Mouse (Mus musculus) heart, embryonic 15.5 days (tissue): ENCODE data around the gene Lgi1. TPM values are rescaled to one million over a fixed set of nuclear protein-coding genes. Genes with fewer than 3 reads are reported as not detected.

Source experiments
- ATAC-seq: fragments of 200-750 bp; cut with Nextera tagmentation; replicated peaks from 2 replicates; pipeline ENCODE4 v1.8.0; 2017; ENCODE audit warnings: low read depth, moderate TSS enrichment; ENCODE audit not compliant: insufficient number of reproducible peaks, insufficient read depth, low FRiP score
- H3K27ac ChIP-seq: fragments of 300-500 bp; sonication (generic); 2 replicates; pipeline ENCODE4 v1.5.1; 2015; ENCODE audit warnings: mild to moderate bottlenecking, inconsistent platforms
- H3K27me3 ChIP-seq: fragments of 300-500 bp; sonication (generic); 2 replicates; pipeline ENCODE4 v1.6.1; 2015; ENCODE audit warnings: inconsistent platforms
- H3K36me3 ChIP-seq: fragments of 300-500 bp; sonication (generic); 2 replicates; pipeline ENCODE4 v1.6.1; 2015; ENCODE audit warnings: mild to moderate bottlenecking, inconsistent platforms
- H3K4me1 ChIP-seq: fragments of 300-500 bp; sonication (generic); replicated peaks from 2 replicates; pipeline ENCODE4 v1.6.1; 2015; ENCODE audit warnings: inconsistent platforms
- H3K4me2 ChIP-seq: fragments of 300-500 bp; sonication (generic); 2 replicates; pipeline ENCODE4 v1.6.1; 2015; ENCODE audit warnings: inconsistent platforms, mild to moderate bottlenecking, moderate library complexity
- H3K4me3 ChIP-seq: fragments of 300-500 bp; sonication (generic); 2 replicates; pipeline ENCODE4 v1.5.1; 2015; ENCODE audit warnings: mild to moderate bottlenecking, inconsistent platforms
- H3K9ac ChIP-seq: fragments of 300-500 bp; sonication (generic); 2 replicates; pipeline ENCODE4 v1.6.1; 2015; ENCODE audit warnings: mild to moderate bottlenecking, inconsistent platforms
- H3K9me3 ChIP-seq: fragments of 300-500 bp; sonication (generic); replicated peaks from 2 replicates; pipeline ENCODE4 v1.6.1; 2016; ENCODE audit warnings: inconsistent platforms
- WGBS: fragments of 180-500 bp; shearing (Covaris S2); methylation state at CpG from one replicate; pipeline ENCODE4 v1.1.7; 2015; ENCODE audit warnings: mixed read lengths; 5-methylcytosine and 5-hydroxymethylcytosine counted together
- polyA plus RNA-seq: library from polyadenylated mRNA; unstranded; fragments of >200 nt; fragmentation: Nextera tagmentation; extraction: Ambion mirVana; gene quantifications from 2 replicates; pipeline ENCODE4 v1.2.1, GENCODE M21; 2015

The Lgi1 gene
- polyA plus RNA-seq, 1 experiment from 2014 or later = 0.29 TPM

DNA sequence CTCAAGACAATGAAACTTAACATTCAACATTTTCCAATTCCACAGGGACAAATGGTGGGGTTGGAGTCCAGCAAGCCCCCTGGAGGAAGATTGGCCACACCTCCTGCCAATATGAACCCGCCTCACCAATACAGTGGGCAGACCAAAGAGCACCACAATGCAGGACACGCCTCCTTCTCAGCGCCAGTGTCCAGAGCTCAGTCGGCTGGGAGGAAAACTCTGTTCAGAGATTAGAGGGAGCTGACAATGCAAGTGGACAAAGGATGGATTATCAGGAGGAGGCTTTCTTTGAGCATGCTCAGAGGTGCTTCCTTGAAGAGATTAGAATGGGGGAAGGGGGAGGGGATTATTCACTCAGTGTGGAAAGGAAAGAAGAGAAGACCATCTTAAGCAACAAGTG is 62.7 kb downstream of the Lgi1 start:
- 56% methylated on average over 4 of the region's 4 CpGs for whole genome bisulfite sequencing
- Histone ChIP-seq H3K36me3 (no peaks in the 10 kb centered on the region), H3K4me1 (no peaks in the 10 kb centered on the region), H3K9ac (no peak overlapping the region), H3K27ac (no peak overlapping the region), H3K4me2 (no peak overlapping the region), H3K4me3 (no peak overlapping the region), H3K27me3 (no peaks in the 10 kb centered on the region), H3K9me3 (no peaks in the 10 kb centered on the region)
- no peak for ATAC-seq

DNA sequence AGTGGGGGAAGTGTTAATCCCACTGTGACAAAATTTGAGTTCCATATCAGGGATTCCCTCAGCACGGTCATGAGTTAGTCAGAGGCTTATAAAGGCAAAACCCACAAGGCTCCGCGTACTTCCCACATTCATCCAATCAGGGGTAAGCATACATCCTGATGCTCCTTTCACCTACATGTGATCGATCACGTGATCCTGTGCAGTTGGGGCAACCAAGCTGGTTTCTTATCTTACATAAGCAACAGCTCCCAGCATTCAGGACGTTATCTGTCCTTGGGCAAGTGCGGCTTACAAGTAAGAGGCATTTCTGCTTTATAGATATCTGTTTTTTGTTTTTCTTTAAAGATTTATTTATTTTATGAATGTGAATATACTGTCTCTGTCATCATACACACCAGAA is 63.7 kb downstream of the Lgi1 start:
- Histone ChIP-seq H3K4me3 (no peak overlapping the region), H3K27me3 (no peaks in the 10 kb centered on the region), H3K9me3 (no peaks in the 10 kb centered on the region), H3K36me3 (no peaks in the 10 kb centered on the region), H3K4me1 (no peaks in the 10 kb centered on the region), H3K9ac (no peak overlapping the region), H3K4me2 (no peak overlapping the region), H3K27ac (no peak overlapping the region)
- ATAC-seq = no peak
- 69% methylated on average over 7 of the region's 7 CpGs for WGBS

DNA sequence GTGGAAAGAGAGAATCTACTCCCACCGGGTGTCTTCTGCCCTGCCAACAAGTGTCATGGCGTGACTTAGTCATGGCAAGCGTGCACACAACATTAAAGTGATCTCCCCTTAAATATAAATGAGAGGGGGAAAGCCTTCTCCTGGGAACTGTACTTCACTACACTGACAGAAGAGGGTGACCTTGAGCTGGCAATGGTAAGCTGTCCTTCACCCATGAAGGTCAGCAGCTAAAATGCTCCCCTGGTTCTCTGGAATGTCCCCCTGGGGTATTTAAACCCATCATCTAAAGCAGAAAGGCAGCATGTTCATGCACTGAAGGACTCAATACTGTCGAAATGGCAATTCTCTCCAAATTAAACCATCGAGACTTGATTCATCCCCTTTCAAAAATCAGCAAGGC is 64.9 kb downstream of the Lgi1 start:
- Histone ChIP-seq H3K4me1 (no peaks in the 10 kb centered on the region), H3K4me2 (no peak overlapping the region), H3K9ac (no peak overlapping the region), H3K27me3 (no peaks in the 10 kb centered on the region), H3K27ac (no peak overlapping the region), H3K36me3 (no peaks in the 10 kb centered on the region), H3K9me3 (no peaks in the 10 kb centered on the region), H3K4me3 (no peak overlapping the region)
- ATAC-seq = no peak
- 86% methylated on average over 5 of the region's 5 CpGs for WGBS

DNA sequence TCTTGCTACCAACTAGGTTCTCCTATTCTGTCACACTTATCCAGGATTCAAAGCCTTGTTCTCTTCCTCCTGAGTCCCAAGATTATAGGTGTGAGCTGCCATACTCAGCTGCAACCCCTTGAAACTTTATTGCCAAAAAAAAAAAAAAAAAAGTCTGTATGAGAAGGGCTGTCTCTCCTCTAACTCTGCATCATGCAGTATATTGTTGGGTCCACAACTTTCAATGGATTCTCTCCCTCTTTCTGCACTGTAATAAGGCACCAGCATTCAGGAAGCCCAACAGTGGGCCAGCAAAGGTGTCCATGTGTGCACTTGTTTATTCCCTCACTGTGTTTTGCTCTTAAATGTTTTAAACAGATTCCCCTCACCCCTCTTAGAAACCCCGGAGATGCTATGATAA is 66.7 kb downstream of the Lgi1 start:
- WGBS = 82% methylated on average over 1 of the region's 1 CpGs
- no peak overlapping the region for H3K9ac ChIP-seq
- no peak for ATAC-seq
- no peak overlapping the region for H3K4me3 ChIP-seq
- no peak overlapping the region for H3K27ac ChIP-seq
- no peak overlapping the region for H3K4me2 ChIP-seq
- no peaks in the 10 kb centered on the region for H3K9me3 ChIP-seq
- H3K27me3 ChIP-seq = no peaks in the 10 kb centered on the region
- no peaks in the 10 kb centered on the region for H3K4me1 ChIP-seq
- H3K36me3 ChIP-seq = no peaks in the 10 kb centered on the region

DNA sequence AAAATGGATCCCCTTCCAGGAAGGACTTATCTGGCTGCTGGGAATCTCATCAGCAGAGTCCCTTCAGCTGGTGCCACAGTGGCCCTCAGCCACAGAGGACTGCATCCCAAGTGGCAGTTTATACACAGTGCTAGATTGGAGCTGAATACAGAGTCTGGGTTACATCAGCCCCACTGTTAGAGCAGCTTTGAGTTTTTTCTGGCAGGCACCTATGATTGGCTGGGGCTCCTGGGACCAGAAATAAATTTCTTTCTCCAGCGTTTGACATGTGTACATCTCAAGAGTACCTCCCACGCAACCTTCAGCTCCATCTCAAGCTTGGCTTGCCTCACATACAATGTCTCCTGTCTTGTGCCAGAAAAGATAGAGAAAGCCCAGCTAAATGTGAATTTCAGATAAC is 67.9 kb downstream of the Lgi1 start:
- peak; percentile 58; the same call in 1 of the 2 replicates for ATAC-seq

DNA sequence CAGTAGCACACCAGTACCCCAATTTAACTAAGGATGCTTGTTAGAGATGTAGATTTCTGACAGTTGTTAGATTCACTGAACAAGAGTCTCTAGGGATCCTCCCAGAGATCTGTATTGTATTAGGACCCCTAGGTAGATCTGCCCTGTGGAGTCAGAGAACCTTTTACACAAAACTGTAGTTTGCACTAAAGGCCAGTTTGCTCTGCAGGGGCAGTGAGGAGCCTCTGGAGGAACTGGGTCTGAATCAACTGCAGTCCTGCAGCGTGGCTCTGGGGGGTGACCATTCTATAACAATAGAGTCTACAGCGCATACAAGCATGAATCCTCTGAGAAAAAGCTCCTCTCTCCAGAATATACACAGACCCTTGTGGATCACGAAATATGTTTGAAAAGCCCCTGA is 68.5 kb downstream of the Lgi1 start:
- Histone ChIP-seq H3K4me3 (no peak overlapping the region), H3K4me2 (no peak overlapping the region), H3K36me3 (no peaks in the 10 kb centered on the region), H3K27ac (no peak overlapping the region), H3K9me3 (no peaks in the 10 kb centered on the region), H3K4me1 (no peaks in the 10 kb centered on the region), H3K9ac (no peak overlapping the region), H3K27me3 (no peaks in the 10 kb centered on the region)
- WGBS = 78% methylated on average over 3 of the region's 3 CpGs
- ATAC-seq = no peak

More for the DNA sequence above, 67.9 kb downstream of the Lgi1 start:
- no peak overlapping the region for H3K4me3 ChIP-seq
- no peaks in the 10 kb centered on the region for H3K4me1 ChIP-seq
- H3K27ac ChIP-seq = no peak overlapping the region
- H3K9ac ChIP-seq = no peak overlapping the region
- no peaks in the 10 kb centered on the region for H3K36me3 ChIP-seq
- 32% methylated on average over 2 of the region's 2 CpGs for WGBS
- H3K27me3 ChIP-seq = no peaks in the 10 kb centered on the region
- no peak overlapping the region for H3K4me2 ChIP-seq
- H3K9me3 ChIP-seq = no peaks in the 10 kb centered on the region

DNA sequence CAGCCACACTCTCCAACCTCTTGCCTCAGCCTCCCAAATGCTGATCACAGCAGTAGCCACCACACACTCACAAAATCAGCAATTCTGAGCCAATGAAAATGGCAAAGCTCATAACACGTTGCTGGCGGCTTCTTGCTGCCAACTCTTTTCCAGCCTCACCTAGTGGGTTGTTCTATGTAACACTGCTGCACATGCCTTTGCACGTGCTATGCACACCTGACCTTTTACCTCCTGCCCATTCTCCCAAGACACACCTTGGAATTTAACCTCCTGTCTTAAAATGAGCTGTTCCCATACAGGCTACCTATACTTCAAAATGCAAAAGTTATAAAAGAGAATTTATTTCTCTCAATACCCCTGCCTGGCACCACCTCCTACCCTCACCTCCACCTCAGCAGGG is 72.2 kb downstream of the Lgi1 start:
- no peaks in the 10 kb centered on the region for H3K36me3 ChIP-seq
- no peak overlapping the region for H3K27ac ChIP-seq
- H3K9ac ChIP-seq = no peak overlapping the region
- no peaks in the 10 kb centered on the region for H3K9me3 ChIP-seq
- H3K4me1 ChIP-seq = no peaks in the 10 kb centered on the region
- 68% methylated on average over 3 of the region's 3 CpGs for WGBS
- H3K4me2 ChIP-seq = no peak overlapping the region
- H3K27me3 ChIP-seq = no peaks in the 10 kb centered on the region
- ATAC-seq = no peak
- no peak overlapping the region for H3K4me3 ChIP-seq

DNA sequence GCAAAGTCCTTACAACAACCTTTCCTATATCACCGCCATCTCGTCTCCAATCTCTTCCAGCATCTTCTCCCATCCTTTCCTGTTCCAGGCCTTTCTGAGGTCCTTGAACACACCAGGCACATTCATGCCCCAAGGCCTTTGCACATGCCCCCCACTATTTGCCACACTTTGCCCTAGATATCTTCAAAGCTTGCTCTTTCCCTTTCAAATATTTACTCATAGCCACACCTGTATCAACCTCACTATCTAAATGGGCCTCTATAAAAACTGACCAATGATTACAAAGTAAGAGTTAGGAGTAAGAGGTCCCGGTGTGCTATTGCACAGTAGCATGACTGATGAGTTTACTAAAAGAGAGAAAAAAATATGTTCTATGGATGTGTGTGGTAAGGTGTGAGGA is 73.0 kb downstream of the Lgi1 start:
- no peaks in the 10 kb centered on the region for H3K36me3 ChIP-seq
- H3K27me3 ChIP-seq = no peaks in the 10 kb centered on the region
- 72% methylated on average over 3 of the region's 3 CpGs for WGBS
- no peaks in the 10 kb centered on the region for H3K4me1 ChIP-seq
- H3K9ac ChIP-seq = no peak overlapping the region
- no peak overlapping the region for H3K4me2 ChIP-seq
- no peak overlapping the region for H3K4me3 ChIP-seq
- no peak for ATAC-seq
- H3K9me3 ChIP-seq = no peaks in the 10 kb centered on the region
- no peak overlapping the region for H3K27ac ChIP-seq

DNA sequence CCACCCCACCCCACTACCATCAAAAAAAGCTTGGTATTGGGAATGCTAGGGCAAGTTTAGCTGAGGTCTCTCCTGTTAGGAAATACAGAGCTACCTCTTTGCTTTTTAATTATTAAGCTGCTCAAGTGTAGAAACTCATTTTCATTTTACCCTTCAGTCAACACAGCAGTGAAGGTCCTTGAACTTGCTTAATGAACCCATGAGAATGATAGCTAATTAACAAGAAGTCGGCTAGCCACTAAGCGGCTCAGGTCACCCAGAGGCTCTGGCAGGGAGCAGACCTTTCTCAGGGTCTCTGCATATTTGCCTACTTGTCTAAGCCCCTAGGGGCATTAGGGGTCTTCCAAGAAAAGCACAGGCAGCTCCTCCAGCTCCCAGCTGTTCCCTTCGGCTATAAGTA is 75.4 kb downstream of the Lgi1 start:
- Histone ChIP-seq H3K4me3 (no peak overlapping the region), H3K4me1 (no peaks in the 10 kb centered on the region), H3K9ac (no peak overlapping the region), H3K9me3 (no peaks in the 10 kb centered on the region), H3K27me3 (no peaks in the 10 kb centered on the region), H3K36me3 (no peaks in the 10 kb centered on the region), H3K4me2 (no peak overlapping the region), H3K27ac (no peak overlapping the region)
- no peak for ATAC-seq
- WGBS = 65% methylated on average over 3 of the region's 3 CpGs

DNA sequence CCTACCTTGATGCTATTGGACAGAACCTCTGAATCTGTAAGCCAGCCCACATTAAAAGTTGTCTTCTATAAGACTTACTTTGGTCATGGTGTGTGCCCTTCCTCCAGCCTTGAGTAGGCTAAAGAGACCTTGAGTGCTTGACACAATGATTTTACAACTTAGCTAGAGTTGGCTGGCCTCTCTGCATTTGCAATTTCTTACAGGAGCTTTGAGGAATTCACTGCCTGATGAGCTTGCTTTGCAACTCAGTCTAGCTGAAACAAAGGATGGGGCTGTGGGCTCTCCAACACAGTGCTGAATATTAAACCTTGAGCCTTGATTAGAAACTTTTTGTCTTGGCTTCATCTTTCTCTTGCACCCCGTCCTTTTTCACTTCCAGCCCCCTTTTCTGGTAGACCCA is 78.9 kb downstream of the Lgi1 start:
- Histone ChIP-seq H3K4me3 (no peak overlapping the region), H3K9me3 (peaks cover 3% of the 10 kb centered on the region; the same call in 1 of the 2 replicates), H3K27ac (no peak overlapping the region), H3K4me1 (no peaks in the 10 kb centered on the region), H3K4me2 (no peak overlapping the region), H3K9ac (no peak overlapping the region), H3K36me3 (no peaks in the 10 kb centered on the region), H3K27me3 (no peaks in the 10 kb centered on the region)
- 64% methylated on average over 1 of the region's 1 CpGs for WGBS
- no peak for ATAC-seq

DNA sequence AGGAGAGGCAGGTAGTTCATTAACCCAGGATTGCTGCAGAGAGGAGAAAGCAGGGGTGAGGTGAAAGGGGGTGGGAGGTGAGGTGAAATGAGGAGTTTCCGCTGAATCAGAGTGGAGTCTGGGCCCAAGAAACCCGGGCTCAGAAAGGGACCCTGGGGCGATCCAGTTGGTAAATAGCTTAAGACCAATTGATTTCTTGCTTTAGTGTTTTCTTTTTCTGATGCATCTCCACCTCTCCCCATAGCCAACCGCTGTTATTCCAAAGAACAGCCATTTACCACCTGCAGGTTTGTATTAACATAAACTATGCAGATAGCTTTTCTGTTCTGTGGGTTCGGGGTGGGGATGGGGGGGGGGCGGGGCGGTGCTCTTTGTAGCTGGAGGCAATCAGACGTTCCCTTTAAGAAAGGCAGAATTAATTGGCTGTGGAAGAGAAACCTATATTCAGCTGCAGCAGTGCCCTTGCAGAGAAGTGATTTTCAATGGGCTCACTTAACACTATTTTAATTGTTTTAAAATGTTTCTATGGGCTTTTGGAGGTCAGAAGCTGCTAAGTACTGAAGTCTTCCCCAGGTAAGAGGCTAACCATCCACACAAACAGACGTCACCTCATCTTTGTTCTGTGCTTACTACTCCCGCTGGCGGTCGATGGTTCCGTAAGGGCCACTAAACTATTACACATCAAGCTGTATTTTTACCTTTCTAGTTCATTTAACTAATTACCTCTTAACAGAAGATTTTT is 84.1 kb downstream of the Lgi1 start:
- Histone ChIP-seq H3K4me3 (no peak overlapping the region), H3K27ac (no peak overlapping the region), H3K27me3 (no peaks in the 10 kb centered on the region), H3K4me1 (no peaks in the 10 kb centered on the region), H3K4me2 (no peak overlapping the region), H3K9me3 (peaks cover 3% of the 10 kb centered on the region; the same call in 1 of the 2 replicates), H3K36me3 (no peaks in the 10 kb centered on the region), H3K9ac (no peak overlapping the region)
- ATAC-seq = no peak
- 32% methylated on average over 13 of the region's 13 CpGs for WGBS

DNA sequence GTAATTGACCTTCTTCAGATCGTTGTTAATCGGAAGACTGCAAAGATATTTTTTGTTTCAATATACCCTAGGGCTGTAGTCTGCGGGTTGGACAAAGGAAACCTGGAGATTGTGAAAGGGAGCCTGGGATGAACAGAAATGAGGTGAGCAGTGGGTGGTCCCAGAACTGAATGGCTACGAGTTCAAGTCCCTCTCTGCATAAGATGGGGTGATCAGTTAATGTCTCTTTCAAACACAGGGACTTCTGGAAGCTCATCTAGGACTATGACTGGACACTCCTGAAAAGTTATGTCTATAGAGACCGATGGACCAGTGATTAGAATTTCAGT is 84.6 kb downstream of the Lgi1 start:
- Histone ChIP-seq H3K4me2 (no peak overlapping the region), H3K9me3 (peaks cover 3% of the 10 kb centered on the region; the same call in 1 of the 2 replicates), H3K36me3 (no peaks in the 10 kb centered on the region), H3K27ac (no peak overlapping the region), H3K9ac (no peak overlapping the region), H3K27me3 (no peaks in the 10 kb centered on the region), H3K4me3 (no peak overlapping the region), H3K4me1 (no peaks in the 10 kb centered on the region)
- ATAC-seq = no peak
- WGBS = 82% methylated on average over 5 of the region's 5 CpGs
